Mouse (Mus musculus) brown adipose tissue, adult 24 weeks (tissue): Measurements from ENCODE around the gene Rab6b. TPM values are rescaled to one million over a fixed set of nuclear protein-coding genes. Genes with fewer than 3 reads are reported as not detected.

Experiments used
- H3K27ac ChIP-seq: fragments of 200-500 bp; replicated peaks from 2 replicates; pipeline ENCODE4 v1.5.1; 2012; ENCODE audit warnings: low read depth, mild to moderate bottlenecking, low read length
- H3K4me1 ChIP-seq: fragments of 200-500 bp; 2 replicates; pipeline ENCODE4 v1.6.1; 2012; ENCODE audit warnings: low read length, mixed read lengths; ENCODE audit not compliant: control insufficient read depth, insufficient read depth, insufficient read length
- H3K4me3 ChIP-seq: fragments of 200-500 bp; 2 replicates; pipeline ENCODE4 v1.5.1; 2012; ENCODE audit warnings: low read depth, mild to moderate bottlenecking, low read length, moderate library complexity; ENCODE audit not compliant: insufficient read depth
- polyA plus RNA-seq: library from polyadenylated mRNA; stranded (reverse); fragments of >200 nt; gene quantifications from 2 replicates; pipeline ENCODE4 v1.2.4, GENCODE M21; 2012; ENCODE audit not compliant: missing spikeins, insufficient read depth, insufficient read length

Rab6b gene
- 26.8 and 33.8 TPM in 2 replicates for polyA plus RNA-seq

DNA sequence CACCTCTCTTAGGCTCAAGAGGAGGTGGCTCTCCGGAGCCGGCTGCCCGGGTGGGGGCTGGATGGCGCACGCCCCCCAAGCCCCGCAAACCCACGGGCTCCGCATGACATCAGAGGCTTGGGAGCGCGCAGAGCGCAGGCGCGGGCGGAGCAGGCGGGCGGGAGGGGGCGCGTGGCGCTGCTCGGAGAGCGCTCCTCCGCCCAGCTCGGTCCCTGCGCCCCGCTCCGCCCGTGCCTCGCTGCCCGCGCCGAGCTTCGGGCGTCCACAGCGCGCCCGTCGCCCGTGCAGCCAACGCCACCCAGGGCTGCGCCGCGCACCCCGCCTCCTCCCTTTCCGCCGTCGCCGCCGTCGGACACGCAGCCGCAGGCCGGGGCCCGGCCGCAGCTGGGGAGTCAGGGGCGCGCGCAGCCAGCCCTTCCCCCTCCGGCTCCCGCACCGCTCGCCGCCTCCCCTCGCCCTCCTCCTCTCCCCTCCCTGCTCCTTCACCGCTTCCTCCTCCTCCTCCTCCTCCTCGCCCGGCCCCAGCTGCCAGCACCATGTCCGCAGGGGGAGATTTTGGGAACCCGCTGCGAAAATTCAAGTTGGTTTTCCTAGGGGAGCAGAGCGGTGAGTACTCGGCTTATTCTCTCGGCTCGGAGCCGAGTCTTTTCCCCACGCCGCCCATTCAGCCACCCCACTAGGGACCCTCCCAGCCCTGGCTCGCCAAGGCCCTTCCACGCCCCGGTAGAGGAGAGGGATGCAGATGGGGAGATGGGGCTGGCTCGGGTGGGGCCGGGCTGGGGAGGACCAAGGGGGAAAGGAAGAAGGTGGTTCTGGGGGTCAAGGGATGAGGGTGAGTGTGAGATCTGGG, at the start of gene Rab6b:
Gene Rab6b, plus strand, starts transcription at position 167 of the 850 bp plus-strand sequence.
- Histone ChIP-seq H3K4me3 (peak within 1 kb of the TSS; percentile 75), H3K27ac (no peak within 1 kb of the TSS), H3K4me1 (peaks cover 14% of the 10 kb centered on the region)

DNA sequence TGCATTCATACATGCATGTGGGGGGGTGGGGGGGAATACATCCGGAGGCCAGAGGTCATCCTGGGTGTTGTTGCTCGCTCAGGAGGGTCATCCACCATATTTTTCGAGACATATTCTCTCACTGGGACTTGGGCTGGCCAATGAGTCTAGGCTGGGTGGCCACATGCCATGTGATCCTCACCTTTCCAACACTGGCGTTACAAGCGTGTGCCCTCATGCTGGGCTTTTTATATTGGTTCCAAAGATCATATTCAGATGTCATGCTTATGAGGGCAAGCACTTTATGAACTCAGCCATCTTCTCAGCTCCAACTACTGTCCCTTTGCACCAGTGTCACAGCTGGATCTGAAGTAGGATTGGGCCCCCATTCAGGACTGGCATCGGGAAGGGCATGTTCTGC, 48.0 kb upstream of the Rab6b start:
- H3K4me3 ChIP-seq, result no peak overlapping the region
- no peak overlapping the region for H3K27ac ChIP-seq
- H3K4me1 ChIP-seq, result no peaks in the 10 kb centered on the region; the same call in 1 of the 2 replicates

DNA sequence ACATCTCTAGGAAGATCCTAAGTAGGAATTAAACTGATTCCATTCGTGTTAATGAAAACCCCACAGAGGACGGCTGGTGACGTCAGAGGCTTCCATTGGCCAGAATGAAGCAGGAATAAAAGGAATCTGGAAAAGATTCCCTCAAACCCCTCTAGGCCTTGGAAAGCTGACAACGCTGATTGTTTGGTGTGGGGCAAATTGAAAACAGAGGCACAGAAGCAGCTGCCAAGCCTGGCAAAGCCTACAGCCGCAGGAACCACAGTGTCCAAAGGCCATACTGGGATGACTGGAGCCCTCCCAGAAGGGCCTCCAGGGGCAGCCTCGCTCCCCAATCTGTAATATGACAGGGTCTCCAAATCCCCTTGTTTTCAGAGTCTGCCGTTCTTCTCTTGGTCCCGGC, 44.7 kb upstream of the Rab6b start:
- H3K4me3 ChIP-seq, result no peak overlapping the region
- no peak overlapping the region for H3K27ac ChIP-seq
- H3K4me1 ChIP-seq, result no peaks in the 10 kb centered on the region

DNA sequence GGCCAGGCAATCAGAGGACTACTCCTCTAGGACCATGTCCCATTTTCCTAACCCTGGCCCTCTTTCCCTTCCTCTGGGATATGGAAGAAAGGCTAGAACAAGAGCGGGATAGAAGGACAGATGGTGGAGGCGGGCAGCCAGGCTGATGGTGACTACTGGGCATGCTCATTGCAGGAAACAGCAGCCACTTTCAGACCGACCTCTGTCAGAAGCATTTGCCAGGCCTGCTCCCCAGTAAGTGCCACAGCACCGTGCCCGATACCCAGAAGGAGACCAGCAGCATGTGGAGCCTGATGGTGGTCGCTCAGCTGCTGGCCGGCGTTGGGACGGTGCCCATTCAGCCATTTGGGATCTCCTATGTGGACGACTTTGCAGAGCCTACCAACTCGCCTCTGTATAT, 43.9 kb upstream of the Rab6b start:
- H3K4me1 ChIP-seq, result no peaks in the 10 kb centered on the region
- no peak overlapping the region for H3K4me3 ChIP-seq
- H3K27ac ChIP-seq, result no peak overlapping the region

DNA sequence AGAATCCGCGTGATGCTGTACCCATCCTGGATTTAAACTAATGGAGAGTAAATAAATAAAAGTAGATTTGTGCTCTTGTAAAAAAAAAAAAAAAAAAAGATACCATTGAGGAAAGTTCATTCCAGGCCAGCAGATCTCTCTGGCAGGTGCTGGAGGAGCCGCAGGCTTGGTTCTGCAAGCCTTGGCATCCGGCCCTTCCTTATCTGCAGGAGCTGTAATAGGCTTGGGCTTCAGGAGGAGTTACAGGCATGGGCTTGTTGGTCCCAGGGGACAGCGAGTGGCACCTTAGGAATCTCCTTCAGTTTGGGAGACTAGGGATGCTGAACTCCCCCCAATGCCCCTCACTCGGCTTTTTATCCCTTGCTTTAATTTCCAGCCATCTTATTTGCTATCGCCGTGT, 42.8 kb upstream of the Rab6b start:
- H3K4me1 ChIP-seq, result no peaks in the 10 kb centered on the region
- H3K27ac ChIP-seq, result no peak overlapping the region
- H3K4me3 ChIP-seq, result no peak overlapping the region

DNA sequence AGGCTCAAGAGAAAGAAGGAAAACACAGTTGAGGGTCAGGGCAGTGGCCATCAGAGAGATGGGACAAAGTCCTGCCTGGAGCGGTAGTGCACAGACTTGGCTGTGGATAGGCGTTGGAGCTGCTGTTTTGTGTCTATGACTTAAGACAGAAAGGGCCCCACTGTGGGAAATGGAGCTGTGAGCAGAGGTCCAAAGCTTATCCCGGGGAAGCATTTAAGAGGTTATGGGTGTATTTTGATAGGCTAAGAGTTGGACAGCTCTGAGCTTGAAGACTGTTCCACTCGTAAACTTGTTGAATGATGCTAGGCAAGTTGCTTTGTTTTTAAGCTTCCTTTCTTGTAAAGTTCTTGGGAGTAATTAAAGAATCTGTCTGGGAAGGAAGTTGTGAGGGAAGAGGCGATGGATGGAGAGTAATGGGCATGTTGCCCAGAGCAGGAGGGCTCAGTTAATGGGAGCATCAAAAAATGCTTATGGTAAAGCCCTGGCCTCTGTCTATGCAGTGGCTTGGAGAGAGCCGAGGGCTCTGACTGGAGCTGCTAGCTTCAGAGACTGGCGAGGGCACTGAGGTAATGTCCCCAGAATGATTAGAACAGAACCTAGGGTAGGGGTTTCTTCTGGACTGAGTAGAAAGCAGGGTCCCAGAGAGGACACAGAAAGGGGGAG, 39.9 kb upstream of the Rab6b start:
- no peaks in the 10 kb centered on the region for H3K4me1 ChIP-seq
- H3K27ac ChIP-seq, result no peak overlapping the region
- no peak overlapping the region for H3K4me3 ChIP-seq

DNA sequence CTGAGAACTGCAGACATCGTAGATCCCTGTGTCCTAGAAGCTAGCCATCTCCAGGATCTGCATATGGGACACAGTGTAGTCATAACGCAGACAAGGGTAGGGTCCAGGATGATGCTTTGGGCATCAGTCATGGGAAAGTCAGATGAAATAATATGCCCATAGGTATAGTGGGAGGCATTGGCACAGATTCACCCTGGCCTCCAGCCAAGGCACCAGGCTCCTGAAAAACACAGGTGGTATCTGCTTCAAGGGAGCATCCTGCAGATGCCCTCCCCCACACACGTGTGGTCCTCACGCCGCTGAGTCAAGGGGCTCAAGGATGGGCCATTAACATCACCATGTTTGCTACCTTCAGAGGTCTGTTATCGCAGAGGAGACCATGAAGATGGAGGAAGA, 39.4 kb upstream of the Rab6b start:
- no peak overlapping the region for H3K4me3 ChIP-seq
- H3K4me1 ChIP-seq, result no peaks in the 10 kb centered on the region

DNA sequence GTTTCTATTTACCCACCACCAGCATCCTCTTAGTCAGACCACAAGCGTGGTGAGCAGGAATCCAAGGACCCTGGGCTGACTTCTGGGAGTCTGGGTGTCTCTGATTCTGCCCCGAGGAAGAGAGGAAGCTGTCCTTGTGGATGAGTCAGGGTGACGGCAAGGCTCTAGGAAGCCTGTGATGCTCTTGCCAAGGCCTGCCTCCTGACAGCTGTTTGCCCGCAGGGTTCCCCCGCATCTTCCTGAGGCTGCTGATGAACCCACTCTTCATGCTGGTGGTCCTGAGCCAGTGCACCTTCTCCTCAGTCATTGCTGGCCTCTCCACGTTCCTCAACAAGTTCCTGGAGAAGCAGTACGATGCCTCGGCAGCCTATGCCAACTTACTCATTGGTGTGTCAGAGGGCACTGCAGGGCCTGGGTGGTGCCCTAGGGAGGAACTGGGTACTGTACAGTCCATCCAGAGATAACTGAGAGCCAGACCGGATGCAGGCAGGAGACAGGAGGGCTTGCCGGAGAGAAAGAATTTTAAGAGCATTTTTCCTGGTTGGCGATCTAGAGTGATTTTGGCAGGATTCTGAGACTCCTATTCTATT, 38.6 kb upstream of the Rab6b start:
- no peak overlapping the region for H3K4me3 ChIP-seq
- no peak overlapping the region for H3K27ac ChIP-seq
- H3K4me1 ChIP-seq, result no peaks in the 10 kb centered on the region

More for the DNA sequence above, 39.4 kb upstream of the Rab6b start:
- H3K27ac ChIP-seq, result no peak overlapping the region

DNA sequence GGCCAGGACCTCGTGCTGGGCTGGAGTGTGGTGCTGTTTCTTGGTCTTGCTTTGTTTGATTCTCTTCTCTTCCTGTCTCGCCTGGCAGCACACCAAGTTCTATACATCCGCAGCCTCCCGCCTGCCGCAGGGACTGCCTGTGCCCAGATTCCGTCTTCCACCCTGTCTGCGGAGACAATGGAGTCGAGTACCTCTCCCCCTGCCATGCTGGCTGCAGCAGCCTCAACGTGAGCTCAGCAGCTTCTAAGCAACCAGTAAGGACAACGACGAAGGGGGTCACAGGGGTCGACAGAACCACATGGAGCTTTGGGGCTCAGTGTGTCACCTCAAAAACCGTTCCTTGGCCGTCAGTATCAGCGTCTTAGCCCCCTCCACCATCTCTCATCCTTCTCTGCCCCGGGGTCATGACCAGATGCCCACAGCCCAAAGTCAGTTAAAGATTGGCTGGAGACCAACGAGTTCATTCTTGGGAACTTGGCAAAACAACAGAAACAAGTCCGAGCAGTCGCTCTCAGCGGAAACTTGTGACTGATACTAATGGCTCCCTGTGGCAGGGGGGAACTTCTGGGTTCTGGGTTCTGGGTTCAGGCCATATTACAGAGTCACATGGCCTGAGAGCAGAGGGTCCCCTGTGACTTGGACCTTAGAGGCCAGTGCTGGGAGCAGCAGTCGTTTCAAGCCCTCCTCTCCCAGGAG, 34.6 kb upstream of the Rab6b start:
- H3K4me3 ChIP-seq, result no peak overlapping the region
- H3K27ac ChIP-seq, result no peak overlapping the region

DNA sequence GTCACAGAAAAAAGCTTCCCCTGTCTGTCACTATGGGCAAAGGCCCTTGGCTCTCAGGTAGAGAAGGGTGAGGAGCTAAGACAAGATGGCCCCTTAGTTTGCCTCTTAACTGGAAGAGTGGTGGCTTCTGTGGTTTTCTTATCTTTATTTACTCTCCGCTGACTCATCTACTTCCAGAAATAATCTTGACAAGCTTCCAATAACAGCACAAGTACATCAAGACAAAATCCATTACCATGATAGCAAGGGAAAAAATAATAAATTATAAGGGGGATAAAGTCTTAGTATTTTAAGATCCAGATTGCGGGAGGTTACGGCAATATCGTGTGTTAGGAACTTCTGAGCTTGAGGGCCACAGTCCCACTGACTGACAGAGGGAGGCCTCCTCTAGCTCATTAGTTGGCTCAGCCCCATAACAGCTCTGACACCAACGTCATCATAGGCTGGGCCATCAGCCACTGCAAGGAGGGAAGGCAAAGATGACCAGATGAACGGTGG, 33.3 kb upstream of the Rab6b start:
- H3K4me1 ChIP-seq, result no peaks in the 10 kb centered on the region
- no peak overlapping the region for H3K4me3 ChIP-seq
- no peak overlapping the region for H3K27ac ChIP-seq

More for the DNA sequence above, 34.6 kb upstream of the Rab6b start:
- no peaks in the 10 kb centered on the region for H3K4me1 ChIP-seq

DNA sequence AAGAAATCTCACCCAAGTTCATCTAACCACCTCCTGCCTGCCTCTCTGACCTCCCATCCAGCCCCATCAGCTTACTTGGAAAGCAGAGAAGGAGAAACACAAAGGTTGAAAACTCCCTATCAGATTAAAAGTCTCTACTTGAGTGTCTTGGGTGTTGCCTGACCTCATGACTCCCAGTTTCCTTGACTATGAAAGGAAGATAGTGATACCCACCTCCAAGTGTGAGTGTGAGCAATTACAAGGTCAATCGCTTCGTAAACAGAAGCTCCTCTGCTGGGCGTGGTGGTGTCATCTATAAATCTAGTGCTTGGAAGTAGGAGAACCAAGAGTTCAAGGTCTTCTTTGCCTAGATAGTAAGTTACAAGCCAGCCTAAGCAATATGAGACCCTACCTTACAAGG, 31.4 kb upstream of the Rab6b start:
- no peak overlapping the region for H3K4me3 ChIP-seq
- H3K27ac ChIP-seq, result no peak overlapping the region
- no peaks in the 10 kb centered on the region for H3K4me1 ChIP-seq

DNA sequence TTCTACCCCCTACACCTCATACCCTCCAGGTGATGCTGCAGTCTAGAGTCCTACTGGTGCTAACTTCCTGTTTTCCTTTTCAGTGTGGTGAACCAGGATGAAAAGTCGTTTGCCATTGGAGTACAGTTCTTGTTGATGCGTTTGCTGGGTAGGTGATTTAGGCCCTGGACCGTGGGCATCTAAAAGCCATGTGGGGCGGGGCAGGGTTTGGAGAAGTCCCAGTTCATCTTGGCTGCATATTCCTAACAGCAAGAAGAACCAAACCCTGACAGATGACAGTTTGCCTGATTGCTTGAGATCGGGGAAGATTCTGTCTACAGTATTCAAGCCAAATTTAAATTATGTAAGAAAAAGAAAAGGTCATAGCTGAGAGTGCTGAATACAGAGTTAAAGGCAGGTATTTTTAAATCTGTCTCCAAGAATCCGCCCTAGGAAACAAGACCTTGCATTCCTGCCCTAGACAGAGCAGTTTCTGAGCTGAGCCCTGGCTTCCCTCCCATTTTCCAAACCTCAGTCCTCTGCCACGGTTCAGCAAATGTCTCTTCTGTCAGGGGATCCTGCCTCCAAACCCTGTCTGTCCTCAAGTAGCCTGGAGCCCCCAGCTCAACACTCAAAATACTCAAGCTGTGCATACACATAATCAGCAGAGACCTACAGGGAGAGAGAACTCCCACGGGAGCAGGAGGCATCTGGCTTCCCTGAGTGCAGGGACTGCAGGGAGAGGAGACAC, 29.2 kb upstream of the Rab6b start:
- Histone ChIP-seq H3K4me1 (no peaks in the 10 kb centered on the region), H3K27ac (no peak overlapping the region), H3K4me3 (no peak overlapping the region)

DNA sequence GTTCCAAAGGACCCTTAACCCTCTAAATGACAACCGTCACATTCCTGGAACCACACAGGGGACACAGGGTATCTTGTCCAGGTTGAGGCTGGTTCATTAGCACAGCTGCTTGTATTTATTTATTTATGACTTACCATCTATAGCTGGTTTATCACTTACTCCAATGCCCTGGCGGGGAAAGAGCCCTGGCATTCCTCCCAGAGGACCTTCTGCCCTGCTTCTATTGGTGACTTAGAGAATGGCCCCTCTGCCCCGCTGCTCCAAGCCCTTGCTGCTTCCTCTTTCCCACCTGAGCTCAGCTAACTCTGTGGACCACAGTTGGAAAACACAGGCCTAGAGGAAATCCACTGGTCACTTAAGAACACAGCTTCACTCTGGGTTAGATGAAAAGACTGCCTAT, 28.2 kb upstream of the Rab6b start:
- H3K27ac ChIP-seq, result no peak overlapping the region
- H3K4me3 ChIP-seq, result no peak overlapping the region
- H3K4me1 ChIP-seq, result no peaks in the 10 kb centered on the region

DNA sequence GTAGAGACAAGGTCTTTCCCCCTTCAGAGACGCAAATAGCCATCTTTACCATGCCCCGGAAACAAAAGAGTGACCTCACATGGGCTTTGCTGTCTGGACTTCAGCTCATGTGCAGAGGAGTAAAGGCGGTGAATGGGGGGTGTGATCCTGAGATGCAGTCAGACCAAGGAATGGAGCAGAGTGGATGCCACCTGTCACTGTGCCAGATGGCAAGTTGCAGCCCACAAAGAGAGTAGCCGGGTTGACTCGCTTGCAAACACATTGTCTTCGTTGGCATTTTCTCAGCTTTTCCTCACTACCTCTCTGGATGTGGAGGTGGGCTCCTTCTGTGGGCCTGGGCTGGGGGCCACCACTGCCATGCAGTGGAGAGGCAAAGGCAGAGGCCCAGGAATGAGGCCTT, 24.9 kb upstream of the Rab6b start:
- no peak overlapping the region for H3K4me3 ChIP-seq
- H3K27ac ChIP-seq, result no peak overlapping the region
- H3K4me1 ChIP-seq, result no peaks in the 10 kb centered on the region
